Mouse (Mus musculus) C3H10T1/2 (cell line): Measurements from ENCODE around the gene Tmem129. TPM values are rescaled to one million over a fixed set of nuclear protein-coding genes. Genes with fewer than 3 reads are reported as not detected.

Source experiments
- polyA plus RNA-seq, 2 experiments: library from polyadenylated mRNA; unstranded; fragments of >200 nt; fragmentation: generic; extraction: Trizol; gene quantifications; one replicate each; pipeline ENCODE4 v1.2.1; 2012; ENCODE audit warnings: missing spikeins in 2 of 2

Tmem129 gene
- 10 to 100 TPM in 1 of 2 experiments, 1 to 10 TPM in 1; 8.9 to 21.3 TPM for polyA plus RNA-seq

GRCm38 (mm10) chr5:33657787-33658663 is at the start of gene Tmem129, which contains the start of gene Tacc3:
TSS of gene Tmem129 (minus strand) at chr5:33658416.
TSS of gene Tacc3 (plus strand) at chr5:33658128.

GRCm38 (mm10) chr5:33651921-33652782 is 6.1 kb downstream of the Tmem129 start, which contains the start of gene Slbp:
TSS of gene Slbp (minus strand) at chr5:33652574.

GRCm38 (mm10) chr5:33629301-33629987 is 28.8 kb downstream of the Tmem129 start, which contains the start of the genes Fam53a and Gm9903:
TSS of gene Fam53a (minus strand) at chr5:33629635.
TSS of gene Gm9903 (plus strand) at chr5:33629925.

Other genes with a start within 250 kb of the Tmem129 start
- gene Nkx1-1, start 224.4 kb downstream of the Tmem129 start, polyA plus RNA-seq, result not detected
- gene Fam53a, start 28.8 kb downstream of the Tmem129 start, polyA plus RNA-seq, result 10 to 100 TPM; 31.8 to 32.1 TPM
- gene Gm9903, start 28.5 kb downstream of the Tmem129 start, polyA plus RNA-seq, result under 1 TPM; 0.08 to 0.34 TPM
- 10 to 100 TPM in 1 of 2 experiments, 1 to 10 TPM in 1; 7.8 to 18.3 TPM for gene Slbp, start 5.8 kb downstream of the Tmem129 start, polyA plus RNA-seq
- 100 to 1,000 TPM in 1 of 2 experiments, 10 to 100 TPM in 1; 56.2 to 109 TPM for gene Tacc3, start 288 bp downstream of the Tmem129 start, polyA plus RNA-seq
- gene Fgfr3, start 63.3 kb upstream of the Tmem129 start, polyA plus RNA-seq, result 1 to 10 TPM in 1 of 2 experiments, under 1 TPM in 1; 0.12 to 1.5 TPM
- gene Letm1, start 124.4 kb upstream of the Tmem129 start, polyA plus RNA-seq, result 10 to 100 TPM; 17.4 to 20.8 TPM
- gene Nsd2, start 162.3 kb upstream of the Tmem129 start, polyA plus RNA-seq, result 10 to 100 TPM; 16.4 to 18.4 TPM